Mouse (Mus musculus) bone marrow, adult 2 months (tissue): ENCODE measurements at regions not wholly inside any gene's neighbourhood (a gene's known extent, or its start where the extent isn't known, plus 50 kb on each side); places are given as distances from the start of the nearest gene placed in this dataset.

Experiments used
- H3K27ac ChIP-seq: fragments of 200-500 bp; 2 replicates; pipeline ENCODE4 v1.5.1; 2012; ENCODE audit warnings: low read depth, mild to moderate bottlenecking, control low read depth, inconsistent platforms, low read length; ENCODE audit not compliant: control insufficient read depth, poor library complexity, insufficient read depth
- H3K4me1 ChIP-seq: fragments of 200-500 bp; 2 replicates; pipeline ENCODE4 v1.6.1; 2011; ENCODE audit warnings: low read length; ENCODE audit not compliant: control insufficient read depth, insufficient read depth
- H3K4me3 ChIP-seq: fragments of 200-500 bp; replicated peaks from 2 replicates; pipeline ENCODE3; 2011; ENCODE audit warnings: mild to moderate bottlenecking, low read depth, low read length, control low read depth; ENCODE audit not compliant: control insufficient read depth
- CTCF ChIP-seq: fragments of 200-500 bp; IDR thresholded peaks from 2 replicates; pipeline ENCODE4 v1.5.1; 2011; ENCODE audit warnings: low read length, control low read depth; ENCODE audit not compliant: control insufficient read depth, insufficient read depth
- POLR2A ChIP-seq: fragments of 200-500 bp; IDR thresholded peaks from 2 replicates; pipeline ENCODE4 v1.6.1; 2011; ENCODE audit warnings: low read depth, mild to moderate bottlenecking, control low read depth, low read length, borderline replicate concordance; ENCODE audit not compliant: control insufficient read depth
- WGBS: fragments of 180-500 bp; shearing (Covaris S2); methylation state at CpG from one replicate; pipeline ENCODE4 v1.1.7; 2018; 5-methylcytosine and 5-hydroxymethylcytosine counted together

DNA sequence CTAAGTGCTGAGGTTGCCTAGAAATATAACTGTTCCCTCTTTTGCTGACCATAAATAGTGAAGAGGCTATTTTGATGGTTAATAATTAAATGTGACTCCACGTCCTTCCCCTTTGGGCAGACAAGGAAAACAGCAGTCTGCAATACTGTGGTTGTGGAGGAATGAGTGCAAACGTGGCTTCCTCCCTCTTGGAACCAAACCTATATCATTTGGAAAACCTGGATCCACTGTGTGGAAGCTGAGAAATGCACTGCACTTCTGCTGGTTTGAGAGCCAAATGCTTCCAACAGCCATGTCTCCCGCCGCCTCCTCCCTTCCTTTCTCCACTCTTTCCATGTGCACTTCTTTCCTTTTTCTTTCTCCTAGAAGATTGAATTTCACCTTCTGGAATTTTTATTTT lies 68.2 kb upstream of the Col1a2 start:
- Histone ChIP-seq H3K4me1 (no peaks in the 10 kb centered on the region), H3K4me3 (no peak overlapping the region), H3K27ac (no peak overlapping the region)
- WGBS = 62% methylated on average over 4 of the region's 4 CpGs
- TF ChIP-seq CTCF (no peak), POLR2A (no peak)

GRCm38 (mm10) chr6:4436874-4437273 lies 67.7 kb upstream of the Col1a2 start:
- TF ChIP-seq POLR2A = no peak
- TF ChIP-seq CTCF = no peak
- WGBS = 70% methylated on average over 1 of the region's 1 CpGs
- Histone ChIP-seq H3K27ac (no peak overlapping the region), H3K4me1 (no peaks in the 10 kb centered on the region), H3K4me3 (no peak overlapping the region)

GRCm38 (mm10) chr6:4441618-4442167 lies 62.9 kb upstream of the Col1a2 start:
- no peak overlapping the region for H3K4me3 ChIP-seq
- no peak for TF ChIP-seq CTCF
- TF ChIP-seq POLR2A = no peak

DNA sequence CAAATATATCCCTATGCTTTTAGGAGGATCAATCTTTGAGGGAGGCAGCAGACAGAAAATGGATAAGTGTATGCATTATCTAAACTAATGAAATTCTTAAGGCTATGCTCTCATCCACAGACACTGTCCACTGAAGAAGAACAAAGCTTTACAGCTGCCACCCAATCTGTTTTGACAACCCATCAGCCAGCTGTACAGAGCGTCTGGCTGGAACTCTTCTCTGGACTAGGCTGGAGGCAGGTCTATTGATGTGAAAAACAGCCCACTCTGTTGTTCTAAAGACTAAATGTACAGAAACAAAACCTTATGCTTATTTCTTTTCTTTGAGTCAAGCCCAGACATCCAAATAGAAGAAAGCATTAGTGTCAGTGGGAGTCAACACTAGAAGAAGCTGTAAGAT lies 58.7 kb upstream of the Col1a2 start:
- WGBS = 72% methylated on average over 1 of the region's 1 CpGs
- TF ChIP-seq CTCF (no peak), POLR2A (no peak)
- H3K4me3 ChIP-seq = no peak overlapping the region
- H3K4me1 ChIP-seq = no peaks in the 10 kb centered on the region
- no peak overlapping the region for H3K27ac ChIP-seq

More at GRCm38 (mm10) chr6:4441618-4442167, 62.9 kb upstream of the Col1a2 start:
- Histone ChIP-seq H3K27ac (no peak overlapping the region), H3K4me1 (no peaks in the 10 kb centered on the region)
- 66% methylated on average over 4 of the region's 4 CpGs for WGBS

- no peaks in the 10 kb centered on the region for H3K4me1 ChIP-seq
- no peak overlapping the region for H3K27ac ChIP-seq
- TF ChIP-seq CTCF (no peak), POLR2A (no peak)
- WGBS = 76% methylated on average over 2 of the region's 2 CpGs
- H3K4me3 ChIP-seq = no peak overlapping the region
These were observed 53.4 kb upstream of the Col1a2 start for GRCm38 (mm10) chr6:4451227-4451626.
